Mouse (Mus musculus): ENCODE measurements at regions not wholly inside any gene's neighbourhood (a gene's known extent, or its start where the extent isn't known, plus 50 kb on each side); places are given as distances from the start of the nearest gene placed in this dataset.

DNA sequence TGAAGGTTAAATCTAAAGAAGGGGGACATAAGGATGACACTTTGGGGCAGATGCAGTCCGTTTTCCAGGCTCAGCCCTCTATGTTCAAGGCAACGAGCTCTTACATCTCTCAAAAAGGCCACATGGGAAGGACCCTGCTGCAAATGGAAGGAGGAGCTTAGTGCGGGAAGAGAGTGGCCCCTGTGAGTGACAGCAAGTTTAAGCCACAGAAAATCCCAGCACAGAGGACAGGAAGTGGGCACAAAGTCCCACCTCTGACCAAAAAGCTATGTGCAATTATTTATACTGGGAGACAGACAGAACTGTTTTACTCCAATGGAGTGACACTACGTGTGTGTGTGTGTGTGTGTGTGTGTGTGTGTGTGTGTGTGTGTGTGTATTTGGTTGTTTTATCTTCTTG lies 84.7 kb upstream of the Rbm19 start:
- TF ChIP-seq CTCF (IDR thresholded peaks at IDR 0.05; ENCODE audit: control insufficient read depth, insufficient read depth, insufficient replicate concordance, low read depth, low read length), result no peak
- TF ChIP-seq POLR2A (IDR thresholded peaks at IDR 0.05; ENCODE audit: control insufficient read depth, low read depth, low read length), result no peak

Measured in testis, adult 2 months (tissue).